In the genomic region with DNA sequence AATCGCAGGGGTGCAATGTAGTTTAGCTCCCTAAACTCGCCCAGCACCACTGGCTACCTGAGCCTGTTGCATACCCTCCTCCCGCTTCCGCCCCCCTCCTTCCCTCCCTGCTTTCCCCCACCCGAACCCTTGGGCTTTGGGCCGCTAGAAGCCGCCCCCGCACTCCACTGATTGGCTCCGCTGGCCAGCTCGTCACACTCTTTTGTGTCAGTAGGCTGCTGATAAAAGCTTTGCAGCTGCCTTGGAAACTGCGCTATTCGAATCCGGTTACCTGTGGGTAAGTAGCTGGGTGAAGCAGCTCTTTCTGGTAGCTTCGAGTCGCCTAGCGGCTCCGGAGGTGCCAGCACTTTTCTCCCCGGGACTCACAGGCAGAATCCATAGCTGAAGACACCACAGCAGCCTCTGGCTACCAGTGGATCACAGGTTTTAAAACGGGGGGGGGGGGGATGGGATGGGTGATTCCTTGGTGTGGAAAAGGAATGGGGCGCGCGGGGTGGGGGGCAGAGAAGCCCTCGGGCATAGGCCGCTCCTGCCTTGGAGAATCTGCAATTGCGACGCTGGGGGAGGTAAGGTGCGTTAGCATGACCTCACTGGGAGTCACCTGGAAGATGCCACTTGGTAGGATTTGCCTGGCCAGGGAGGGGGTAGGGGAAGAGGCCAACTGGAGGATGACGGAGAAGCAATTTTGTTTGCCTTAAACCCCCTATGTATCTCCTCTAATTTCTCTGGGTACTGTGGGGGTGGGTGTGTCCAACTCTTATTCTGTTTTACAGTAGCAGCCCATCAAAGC, we compare ENCODE assay signal across 8 mouse cellular contexts. TPM values are rescaled to one million over a fixed set of nuclear protein-coding genes. Genes with fewer than 3 reads are reported as not detected.
A peak's percentile ranks its signal among the peaks of the same experiment; 100 is the strongest.
DNase-seq lines count a peak whose midpoint lies in the region; ATAC-seq and TF ChIP-seq lines count a peak whose summit lies in the region.

A gene (plus strand): TSS at position 169 of the 790 bp plus-strand sequence.

- H3K9me3 ChIP-seq in forebrain, postnatal 0 days (ENCODE audit: low read length) = no peaks in the 10 kb centered on the region
- H3K9me3 ChIP-seq in intestine, postnatal 0 days (ENCODE audit: control insufficient read depth) = no peaks in the 10 kb centered on the region
- H3K9me3 ChIP-seq in liver, embryonic 11.5 days (ENCODE audit: control insufficient read depth, low read length) = no peaks in the 10 kb centered on the region

- TF ChIP-seq CTCF in cerebellum, adult 2 months (IDR thresholded peaks at IDR 0.05; ENCODE audit: borderline replicate concordance, insufficient read depth, low read depth, low read length) = no peak
- TF ChIP-seq CTCF in forebrain, postnatal 0 days (IDR thresholded peaks at IDR 0.05; ENCODE audit: low read depth) = no peak
- TF ChIP-seq CTCF in intestine, postnatal 0 days (IDR thresholded peaks at IDR 0.05; ENCODE audit: low read depth) = no peak

- H3K27ac ChIP-seq in cerebellum, adult 2 months (ENCODE audit: insufficient read depth, low read length) = no peak within 1 kb of the TSS
- H3K27ac ChIP-seq in forebrain, postnatal 0 days (ENCODE audit: low read depth, low read length) = peak within 1 kb of the TSS; percentile 73
- H3K27ac ChIP-seq in intestine, postnatal 0 days (ENCODE audit: low read depth, low read length) = no peak within 1 kb of the TSS
- H3K27ac ChIP-seq in liver, embryonic 11.5 days (ENCODE audit: low read depth, low read length) = no peak within 1 kb of the TSS

- no peaks in the 10 kb centered on the region for H3K27me3 ChIP-seq in cerebellum, adult 2 months (ENCODE audit: control insufficient read depth, insufficient read depth, low read length)
- H3K27me3 ChIP-seq in forebrain, postnatal 0 days (ENCODE audit: insufficient read depth, low read length) = no peaks in the 10 kb centered on the region
- no peaks in the 10 kb centered on the region for H3K27me3 ChIP-seq in intestine, postnatal 0 days (replicated peaks; ENCODE audit: control insufficient read depth, insufficient read depth, low read length)
- peaks cover 5% of the 10 kb centered on the region for H3K27me3 ChIP-seq in liver, embryonic 11.5 days (replicated peaks; ENCODE audit: control insufficient read depth, insufficient read depth, low read length)

- TF ChIP-seq POLR2A in cerebellum, adult 2 months (IDR thresholded peaks at IDR 0.05; ENCODE audit: borderline replicate concordance, insufficient read depth, low read length) = no peak

- no peaks in the 10 kb centered on the region for H3K36me3 ChIP-seq in forebrain, postnatal 0 days (ENCODE audit: insufficient read depth)
- no peaks in the 10 kb centered on the region for H3K36me3 ChIP-seq in intestine, postnatal 0 days (ENCODE audit: control insufficient read depth, insufficient read depth)
- H3K36me3 ChIP-seq in liver, embryonic 11.5 days (ENCODE audit: control insufficient read depth, insufficient read depth, low read length) = no peaks in the 10 kb centered on the region

- H3K4me2 ChIP-seq in forebrain, postnatal 0 days (ENCODE audit: low read depth) = peak within 1 kb of the TSS; percentile 47
- H3K4me2 ChIP-seq in intestine, postnatal 0 days (replicated peaks; ENCODE audit: low read depth) = peak within 1 kb of the TSS; percentile 30; the same call in 1 of the 2 replicates
- H3K4me2 ChIP-seq in liver, embryonic 11.5 days = peak within 1 kb of the TSS; percentile 40

- DNase-seq in cerebellum, adult 2 months = peak; percentile 15 to 18
- DNase-seq in cerebellum, adult 11-12 months = no peak
- DNase-seq in adrenal gland, postnatal 4 days (ENCODE audit: low spot score in 2 of 2) = no peak
- DNase-seq in forebrain, postnatal 0 days = peak; percentile 76
- peak; percentile 34 for DNase-seq in liver, embryonic 11.5 days (ENCODE audit: low spot score)
- DNase-seq in right cerebral cortex, postnatal 14 days = peak; percentile 53
- DNase-seq in B cell, adult 2 months = no peak

- WGBS in cerebellum, adult 2 months = 10% methylated on average over 20 of the region's 28 CpGs
- 29% methylated on average over 28 of the region's 28 CpGs for WGBS in forebrain, postnatal 0 days
- WGBS in intestine, postnatal 0 days = 25% methylated on average over 28 of the region's 28 CpGs
- 26% methylated on average over 25 of the region's 28 CpGs for WGBS in liver, embryonic 11.5 days

- H3K4me3 ChIP-seq in cerebellum, adult 2 months (replicated peaks; ENCODE audit: insufficient read depth, low read depth, low read length) = peak within 1 kb of the TSS; percentile 55
- H3K4me3 ChIP-seq in forebrain, postnatal 0 days (ENCODE audit: low read depth, low read length) = peak within 1 kb of the TSS; percentile 38
- 0 out of 2 replicates have a peak within 1 kb of the TSS, but pooled peaks have one; percentile 5 for H3K4me3 ChIP-seq in intestine, postnatal 0 days (ENCODE audit: low read depth, low read length)
- no peak within 1 kb of the TSS for H3K4me3 ChIP-seq in liver, embryonic 11.5 days (ENCODE audit: low read depth, low read length)

- H3K9ac ChIP-seq in forebrain, postnatal 0 days = peak within 1 kb of the TSS; percentile 49
- H3K9ac ChIP-seq in intestine, postnatal 0 days (ENCODE audit: low read depth, low read length) = no peak within 1 kb of the TSS
- no peak within 1 kb of the TSS for H3K9ac ChIP-seq in liver, embryonic 11.5 days (ENCODE audit: low read depth, low read length)

- peak; percentile 89 for ATAC-seq in forebrain, postnatal 0 days
- ATAC-seq in intestine, postnatal 0 days = no peak
- ATAC-seq in liver, embryonic 11.5 days (replicated peaks; ENCODE audit: low FRiP score) = no peak

- H3K4me1 ChIP-seq in cerebellum, adult 2 months (ENCODE audit: control insufficient read depth, insufficient read depth, low read length) = no peaks in the 10 kb centered on the region
- H3K4me1 ChIP-seq in forebrain, postnatal 0 days (ENCODE audit: insufficient read depth) = no peaks in the 10 kb centered on the region
- H3K4me1 ChIP-seq in intestine, postnatal 0 days (replicated peaks; ENCODE audit: control insufficient read depth, insufficient read depth, low read length) = no peaks in the 10 kb centered on the region
- no peaks in the 10 kb centered on the region for H3K4me1 ChIP-seq in liver, embryonic 11.5 days (replicated peaks; ENCODE audit: control insufficient read depth, insufficient read depth, low read length)

RNA-seq across cellular contexts. Expression of the gene that starts here (rescaled TPM):
- polyA plus RNA-seq in cerebellum, adult 2 months (2012; rRNA removed) = 32.9 and 35.6 TPM in 2 replicates
- total RNA-seq in adrenal gland, postnatal 4 days (2021) = 10 to 100 TPM; 11.8 to 14.3 TPM
- 308 and 413 TPM in 2 replicates for total RNA-seq in forebrain, postnatal 0 days (2014; rRNA removed)
- polyA plus RNA-seq in forebrain, postnatal 0 days (2015; fragmentation: Nextera tagmentation; extraction: Ambion mirVana) = 280 and 417 TPM in 2 replicates
- 12.0 and 12.3 TPM in 2 replicates for polyA plus RNA-seq in intestine, postnatal 0 days (2015; fragmentation: Nextera tagmentation; extraction: Ambion mirVana)
- polyA plus RNA-seq in liver, embryonic 11.5 days (2014; fragmentation: Nextera tagmentation; extraction: Ambion mirVana) = 3.8 and 4.6 TPM in 2 replicates

Comparison
In these comparisons a context has a peak if more than half of its experiments do, and no peak if none do; other contexts are left out.
1. RNA of the gene that starts here (total RNA-seq): 308 to 413 TPM in forebrain, postnatal 0 days; 11.8 to 14.3 TPM in adrenal gland, postnatal 4 days; every median in the first group is over 10 times any median in the second.
2. DNase-seq: peak in cerebellum, adult 2 months (2 of 2), forebrain, postnatal 0 days (single experiment), liver, embryonic 11.5 days (single experiment) and right cerebral cortex, postnatal 14 days (single experiment); none in cerebellum, adult 11-12 months (single experiment), adrenal gland, postnatal 4 days (0 of 2) and B cell, adult 2 months (0 of 2).
3. Peak in every context shown above with its lines, with median percentiles within 50 percentile points of each other: H3K4me2 ChIP-seq.